Mouse (Mus musculus): ENCODE measurements around the gene Klhl10.

The Klhl10 gene

GRCm38 (mm10) chr11:100408076-100408834 lies 33.5 kb upstream of the Klhl10 start:
- DNase-seq (ENCODE audit: low read depth) = peak; percentile 86

GRCm38 (mm10) chr11:100408835-100409462 lies 32.8 kb upstream of the Klhl10 start:
- DNase-seq (ENCODE audit: low read depth) = no peak

- DNase-seq (ENCODE audit: low read depth) = no peak
Measured at GRCm38 (mm10) chr11:100409686-100410085, 32.0 kb upstream of the Klhl10 start.

- peak; percentile 64 for DNase-seq (ENCODE audit: low read depth)
Measured at GRCm38 (mm10) chr11:100411736-100412135, 30.0 kb upstream of the Klhl10 start.

GRCm38 (mm10) chr11:100413541-100413940 lies 28.2 kb upstream of the Klhl10 start:
- DNase-seq (ENCODE audit: low read depth) = no peak

- peak; percentile 95 for DNase-seq (ENCODE audit: low read depth)
Measured at GRCm38 (mm10) chr11:100414021-100414913, 27.4 kb upstream of the Klhl10 start, which contains the start of gene P3h4. Gene P3h4 (minus strand): TSS chr11:100414836.

- peak; percentile 88 for DNase-seq (ENCODE audit: low read depth)
Measured at GRCm38 (mm10) chr11:100414914-100415822, 26.5 kb upstream of the Klhl10 start, which contains the start of gene Fkbp10. Gene Fkbp10 (plus strand): TSS chr11:100415697.

GRCm38 (mm10) chr11:100421537-100421936 lies 20.2 kb upstream of the Klhl10 start:
- no peak for DNase-seq (ENCODE audit: low read depth)

- no peak for DNase-seq (ENCODE audit: low read depth)
Measured at GRCm38 (mm10) chr11:100423836-100424235, 17.9 kb upstream of the Klhl10 start.

GRCm38 (mm10) chr11:100425851-100426250 lies 15.9 kb upstream of the Klhl10 start:
- peak; percentile 94 for DNase-seq (ENCODE audit: low read depth)

- DNase-seq (ENCODE audit: low read depth) = no peak
Measured at GRCm38 (mm10) chr11:100426820-100427219, 14.9 kb upstream of the Klhl10 start.

- peak; percentile 29 for DNase-seq (ENCODE audit: low read depth)
Measured at GRCm38 (mm10) chr11:100428612-100429199, 13.0 kb upstream of the Klhl10 start.

- DNase-seq (ENCODE audit: low read depth) = no peak
Measured at GRCm38 (mm10) chr11:100430052-100430451, 11.7 kb upstream of the Klhl10 start.

GRCm38 (mm10) chr11:100432002-100432401 lies 9.7 kb upstream of the Klhl10 start:
- no peak for DNase-seq (ENCODE audit: low read depth)

GRCm38 (mm10) chr11:100435678-100436246 lies 6.0 kb upstream of the Klhl10 start:
- no peak for DNase-seq (ENCODE audit: low read depth)

- DNase-seq (ENCODE audit: low read depth) = no peak
Measured at GRCm38 (mm10) chr11:100437901-100438300, 3.8 kb upstream of the Klhl10 start.

- peak; percentile 91 for DNase-seq (ENCODE audit: low read depth)
Measured at GRCm38 (mm10) chr11:100440691-100441522, 810 bp upstream of the Klhl10 start.

- DNase-seq (ENCODE audit: low read depth) = no peak
Measured at GRCm38 (mm10) chr11:100442625-100443024, 908 bp downstream of the Klhl10 start.

GRCm38 (mm10) chr11:100457247-100457646 lies 15.5 kb downstream of the Klhl10 start:
- DNase-seq (ENCODE audit: low read depth) = no peak

- no peak for DNase-seq (ENCODE audit: low read depth)
Measured at GRCm38 (mm10) chr11:100457711-100458110, 16.0 kb downstream of the Klhl10 start.

Data from NIH3T3 (cell line).